Mouse (Mus musculus) liver, embryonic 14.5 days (tissue): ENCODE data around the gene Mical3.

ENCODE experiments used
- CTCF ChIP-seq: IDR thresholded peaks from 2 replicates; pipeline ENCODE4 v1.5.1; 2016; ENCODE audit warnings: antibody characterized with exemption, low read depth, control low read depth
- EP300 ChIP-seq: IDR thresholded peaks from 2 replicates; pipeline ENCODE4 v1.6.1; 2016; ENCODE audit warnings: antibody characterized with exemption, low read depth

DNA sequence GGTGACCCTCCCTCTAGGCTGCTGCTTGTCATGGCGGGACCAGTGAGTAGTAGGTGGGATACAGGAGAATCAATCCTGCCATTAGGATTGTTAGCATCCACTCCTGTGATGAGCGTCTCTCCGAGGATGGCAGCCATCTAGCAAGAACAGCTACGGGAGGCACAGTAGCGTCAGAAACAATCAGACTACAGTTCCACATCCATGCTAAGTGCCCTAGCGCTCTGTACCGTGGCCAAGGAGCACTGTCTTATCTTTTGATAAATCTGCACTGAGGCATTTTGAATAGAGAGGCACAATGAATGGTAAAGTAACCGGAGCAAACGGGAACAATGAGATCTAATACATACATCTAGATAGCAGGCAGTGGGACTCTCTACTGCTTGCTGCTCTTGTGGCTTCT, 32.7 kb downstream of the Mical3 start:
- no peak for TF ChIP-seq CTCF
- no peak for TF ChIP-seq EP300
